Mouse (Mus musculus): ENCODE measurements around the gene Gm5901. TPM values are rescaled to one million over a fixed set of nuclear protein-coding genes. Genes with fewer than 3 reads are reported as not detected.

Gm5901 gene
- polyA plus RNA-seq, 1 experiment from 2014 or later: not detected

DNA sequence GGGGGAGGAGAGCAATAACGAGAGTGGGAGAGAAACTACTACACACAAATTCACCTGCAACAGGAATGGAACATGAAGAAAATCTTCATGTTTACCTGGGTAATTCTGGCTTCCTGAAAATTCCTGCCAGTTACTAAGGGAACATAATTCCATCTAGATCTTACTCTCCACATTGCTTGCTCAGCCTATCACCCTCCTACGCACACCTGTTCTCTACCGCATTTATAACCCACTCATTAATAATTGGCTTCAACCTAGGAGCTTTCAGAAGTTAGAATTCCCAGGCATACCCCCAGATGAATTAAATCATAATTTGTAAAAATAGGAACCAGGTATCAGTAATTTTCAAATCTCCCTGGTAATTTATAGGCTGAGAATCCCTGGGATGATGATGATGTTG is 862 bp upstream of the Gm5901 start:
- no peak overlapping the region for H3K9ac ChIP-seq
- no peaks in the 10 kb centered on the region for H3K27me3 ChIP-seq
- no peaks in the 10 kb centered on the region for H3K9me3 ChIP-seq
- peaks cover 58% of the 10 kb centered on the region for H3K36me3 ChIP-seq
- H3K4me2 ChIP-seq: no peak overlapping the region
- H3K4me3 ChIP-seq: no peak overlapping the region
- H3K4me1 ChIP-seq (replicated peaks): no peaks in the 10 kb centered on the region
- WGBS: 96% methylated on average over 3 of the region's 3 CpGs
- no peak for ATAC-seq (ENCODE audit: low read depth)
- H3K27ac ChIP-seq (replicated peaks): no peak overlapping the region

DNA sequence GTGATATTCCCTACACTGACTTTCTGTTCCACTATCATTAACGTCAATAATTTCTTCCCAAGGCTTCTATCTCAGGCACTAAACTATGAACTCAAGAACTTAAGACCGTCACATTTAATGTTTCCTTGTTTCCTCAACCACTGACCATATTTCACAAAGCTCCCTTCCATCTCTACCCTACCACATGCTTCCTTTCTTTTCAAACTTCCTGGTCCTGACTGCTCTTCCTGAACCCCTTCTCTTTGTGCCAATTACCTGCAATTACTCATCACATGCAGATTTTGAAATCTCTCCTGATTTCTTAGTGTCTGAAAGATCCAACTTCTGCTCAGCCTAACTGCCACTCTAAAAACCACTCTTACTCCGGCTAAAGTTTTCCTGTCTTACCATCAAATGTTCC is 5.5 kb downstream of the Gm5901 start:
- Histone ChIP-seq H3K4me3 (no peak overlapping the region), H3K27ac (replicated peaks) (no peak overlapping the region), H3K36me3 (peaks cover 86% of the 10 kb centered on the region), H3K4me2 (no peak overlapping the region), H3K9ac (no peak overlapping the region), H3K9me3 (no peaks in the 10 kb centered on the region), H3K27me3 (no peaks in the 10 kb centered on the region), H3K4me1 (replicated peaks) (no peaks in the 10 kb centered on the region)
- no peak for ATAC-seq (ENCODE audit: low read depth)
- WGBS: 95% methylated on average over 3 of the region's 3 CpGs

DNA sequence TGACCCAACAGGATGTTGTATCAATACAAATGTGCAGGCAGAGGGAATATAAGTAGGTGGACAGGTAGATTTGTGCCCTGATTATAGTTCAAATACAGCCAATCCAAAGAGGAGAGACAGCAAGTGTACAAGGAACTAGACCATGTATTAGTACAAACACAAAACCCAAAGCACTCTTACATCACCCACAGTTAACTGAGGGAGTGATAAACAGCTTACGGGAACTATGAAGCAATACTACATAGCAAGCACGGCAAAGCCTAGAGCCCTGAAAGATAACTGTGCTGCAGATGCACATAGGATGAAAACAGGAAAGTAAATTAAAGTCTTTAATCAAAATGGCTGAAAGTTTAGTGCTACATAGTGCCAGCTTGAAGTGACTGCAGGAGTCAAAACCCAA is 12.9 kb downstream of the Gm5901 start:
- no peak for ATAC-seq (ENCODE audit: low read depth)
- Histone ChIP-seq H3K9ac (no peak overlapping the region), H3K4me1 (replicated peaks) (no peaks in the 10 kb centered on the region), H3K4me3 (no peak overlapping the region), H3K27me3 (no peaks in the 10 kb centered on the region), H3K4me2 (no peak overlapping the region), H3K27ac (replicated peaks) (no peak overlapping the region), H3K36me3 (peaks cover 80% of the 10 kb centered on the region), H3K9me3 (no peaks in the 10 kb centered on the region)
- WGBS: 99% methylated on average over 2 of the region's 2 CpGs

DNA sequence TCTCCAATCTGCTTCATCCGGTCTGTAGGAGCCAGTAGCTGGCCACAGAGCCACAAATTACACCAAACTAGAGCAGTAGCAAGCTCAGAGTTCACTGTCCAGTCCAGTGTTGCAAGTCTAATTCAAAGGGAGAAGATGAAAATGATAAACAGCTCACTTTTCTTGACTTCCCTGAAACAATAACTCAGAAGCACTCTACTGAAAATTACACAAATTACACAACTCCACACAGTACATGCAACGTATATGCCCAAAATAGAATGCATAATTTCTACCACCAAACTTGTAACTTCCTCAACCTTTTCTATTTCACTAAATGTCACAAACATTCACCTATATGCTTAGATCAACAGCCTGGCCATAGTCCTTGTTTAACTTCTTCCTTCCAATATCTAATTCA is 15.4 kb downstream of the Gm5901 start:
- Histone ChIP-seq H3K4me3 (no peak overlapping the region), H3K9me3 (no peaks in the 10 kb centered on the region), H3K27ac (replicated peaks) (no peak overlapping the region), H3K27me3 (no peaks in the 10 kb centered on the region), H3K4me1 (replicated peaks) (0 out of 2 replicates have a peak, but pooled peaks cover 8% of the 10 kb centered on the region), H3K36me3 (peaks cover 55% of the 10 kb centered on the region), H3K4me2 (no peak overlapping the region), H3K9ac (no peak overlapping the region)
- ATAC-seq (ENCODE audit: low read depth): no peak
- WGBS: 99% methylated on average over 2 of the region's 2 CpGs

DNA sequence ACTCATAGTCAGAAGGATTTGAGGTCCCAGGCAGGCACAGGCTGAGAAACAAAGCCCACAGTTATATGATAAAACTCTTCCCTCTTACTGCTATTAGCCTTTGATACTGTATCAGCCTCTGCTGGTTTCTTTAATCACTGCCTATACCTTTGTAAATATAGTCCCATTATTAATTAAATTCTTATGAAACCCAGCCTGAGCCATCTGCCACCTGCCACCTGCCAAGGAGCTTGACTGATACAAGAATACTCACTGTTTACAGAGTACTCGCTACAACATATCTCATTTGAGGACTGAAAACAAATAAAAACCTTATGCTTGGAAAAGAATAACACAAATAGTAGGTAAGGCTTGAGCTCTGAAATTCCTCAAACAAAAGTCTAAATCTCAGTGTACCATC is 19.8 kb downstream of the Gm5901 start:
- Histone ChIP-seq H3K4me1 (replicated peaks) (peaks cover 28% of the 10 kb centered on the region), H3K27ac (replicated peaks) (no peak overlapping the region), H3K9me3 (no peaks in the 10 kb centered on the region), H3K36me3 (peaks cover 15% of the 10 kb centered on the region), H3K4me2 (no peak overlapping the region), H3K9ac (no peak overlapping the region), H3K27me3 (no peaks in the 10 kb centered on the region), H3K4me3 (no peak overlapping the region)
- WGBS: 80% methylated on average over 1 of the region's 1 CpGs
- ATAC-seq (ENCODE audit: low read depth): no peak

DNA sequence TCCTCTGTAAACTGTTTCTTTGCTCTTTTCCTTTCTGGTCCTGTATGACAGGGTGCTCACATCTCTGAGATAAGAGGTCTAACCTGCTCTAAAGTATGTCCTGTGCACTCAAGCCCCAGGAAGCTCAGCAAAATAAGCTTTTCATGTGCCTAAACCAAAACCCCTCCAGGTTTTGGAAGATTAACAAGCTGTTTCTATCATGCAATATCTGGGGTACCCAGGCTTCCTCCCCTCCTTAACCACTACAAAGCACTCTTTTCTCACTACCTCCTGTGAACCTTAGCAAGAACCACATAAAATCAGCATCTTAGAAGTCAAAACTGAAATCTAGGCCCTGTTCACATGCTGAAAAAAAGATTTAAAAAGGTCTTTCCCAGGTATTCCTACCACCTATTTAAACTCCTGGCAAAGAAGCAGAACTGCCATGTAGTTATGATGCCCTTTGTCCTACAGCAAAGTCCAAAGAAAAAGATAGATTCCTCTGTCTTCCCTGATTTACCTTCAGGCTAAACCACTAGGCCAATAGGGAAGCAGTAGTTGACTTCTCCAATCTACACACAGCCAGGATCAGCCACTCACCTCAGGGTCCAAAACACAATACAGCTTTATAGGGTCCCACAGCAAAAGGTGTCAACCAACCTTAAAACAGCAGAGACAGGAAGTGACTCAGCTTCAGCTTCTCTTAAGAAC is 20.4 kb downstream of the Gm5901 start:
- H3K4me1 ChIP-seq (replicated peaks): peaks cover 28% of the 10 kb centered on the region
- no peak for ATAC-seq (ENCODE audit: low read depth)
- H3K9me3 ChIP-seq: no peaks in the 10 kb centered on the region
- H3K4me3 ChIP-seq: no peak overlapping the region
- H3K36me3 ChIP-seq: peaks cover 9% of the 10 kb centered on the region; the same call in 1 of the 2 replicates
- no peak overlapping the region for H3K27ac ChIP-seq (replicated peaks)
- H3K4me2 ChIP-seq: no peak overlapping the region
- no peak overlapping the region for H3K9ac ChIP-seq
- H3K27me3 ChIP-seq: no peaks in the 10 kb centered on the region

DNA sequence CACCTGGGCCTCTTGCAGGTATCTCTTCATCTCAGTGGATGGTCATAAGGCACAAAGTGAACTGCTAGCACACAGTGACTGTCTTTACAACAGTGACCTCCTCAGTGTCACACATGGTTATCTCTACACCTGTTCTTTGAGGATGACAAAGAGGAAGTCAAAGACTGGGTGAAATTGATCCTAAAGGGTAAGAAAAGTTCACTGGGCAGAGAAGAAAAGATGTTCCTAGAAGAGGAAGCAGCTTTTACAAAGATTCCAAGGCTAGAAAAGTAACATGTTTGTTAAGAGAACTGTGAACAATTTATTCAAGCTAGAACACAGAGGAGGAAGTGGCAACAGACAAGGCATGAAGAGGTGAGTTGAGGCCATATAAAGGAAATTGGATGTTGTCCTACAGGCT is 21.3 kb downstream of the Gm5901 start:
- H3K4me1 ChIP-seq (replicated peaks): peaks cover 34% of the 10 kb centered on the region
- ATAC-seq (ENCODE audit: low read depth): no peak
- no peak overlapping the region for H3K9ac ChIP-seq
- H3K27me3 ChIP-seq: no peaks in the 10 kb centered on the region
- H3K4me2 ChIP-seq: no peak overlapping the region
- H3K36me3 ChIP-seq: peaks cover 9% of the 10 kb centered on the region; the same call in 1 of the 2 replicates
- H3K27ac ChIP-seq (replicated peaks): no peak overlapping the region
- H3K4me3 ChIP-seq: no peak overlapping the region
- H3K9me3 ChIP-seq: no peaks in the 10 kb centered on the region

DNA sequence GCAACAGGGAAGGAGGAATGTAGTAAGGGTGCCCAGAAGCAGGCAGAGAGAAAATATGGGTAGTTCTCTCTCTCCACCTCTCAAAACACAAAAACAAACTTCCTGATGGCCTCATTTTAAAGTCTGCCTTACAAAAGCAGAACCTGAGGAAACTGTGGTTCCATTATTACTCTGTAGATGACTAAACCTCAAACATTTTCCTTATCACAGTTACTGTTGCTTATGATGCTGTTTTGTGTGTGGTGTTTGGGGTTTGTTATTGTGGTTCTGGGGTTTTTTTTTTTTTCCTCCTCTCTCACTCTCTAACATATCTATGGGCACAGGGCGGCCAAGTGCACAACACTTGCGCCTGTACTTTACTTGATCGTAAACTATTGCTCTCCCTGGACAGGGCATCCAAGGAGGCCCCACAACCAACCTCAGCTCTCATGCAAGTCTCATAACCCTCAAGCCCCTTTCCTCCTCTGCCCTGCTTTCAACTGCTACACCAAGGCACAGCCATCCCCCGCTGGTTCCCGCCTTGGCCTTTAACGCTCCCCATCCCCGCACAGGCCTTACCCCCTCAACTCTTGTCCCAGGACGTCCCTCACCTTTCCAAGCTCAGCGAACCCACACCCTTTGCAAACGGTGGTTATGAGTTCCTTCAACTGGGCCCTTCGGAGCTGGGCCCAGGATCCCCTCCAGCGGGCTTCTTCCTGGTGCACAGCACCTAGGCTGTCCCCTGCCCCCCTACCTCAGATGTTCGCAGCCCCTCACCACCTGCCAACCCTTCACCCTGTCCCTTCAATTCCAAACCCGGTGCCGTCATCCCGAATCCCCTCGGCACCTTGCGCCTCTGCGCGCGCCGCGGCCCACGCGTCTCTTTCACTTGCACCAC is 24.5 kb downstream of the Gm5901 start:
- H3K9me3 ChIP-seq: no peaks in the 10 kb centered on the region
- peaks cover 32% of the 10 kb centered on the region for H3K4me1 ChIP-seq (replicated peaks)
- H3K4me2 ChIP-seq: peak overlapping the region; percentile 92
- no peaks in the 10 kb centered on the region; the same call in 1 of the 2 replicates for H3K36me3 ChIP-seq
- ATAC-seq (ENCODE audit: low read depth): peak; percentile 59
- peak overlapping the region; percentile 72 for H3K4me3 ChIP-seq
- H3K9ac ChIP-seq: peak overlapping the region; percentile 91
- WGBS: 1% methylated on average over 25 of the region's 25 CpGs
- peak overlapping the region; percentile 61 for H3K27ac ChIP-seq (replicated peaks)
- no peaks in the 10 kb centered on the region for H3K27me3 ChIP-seq

DNA sequence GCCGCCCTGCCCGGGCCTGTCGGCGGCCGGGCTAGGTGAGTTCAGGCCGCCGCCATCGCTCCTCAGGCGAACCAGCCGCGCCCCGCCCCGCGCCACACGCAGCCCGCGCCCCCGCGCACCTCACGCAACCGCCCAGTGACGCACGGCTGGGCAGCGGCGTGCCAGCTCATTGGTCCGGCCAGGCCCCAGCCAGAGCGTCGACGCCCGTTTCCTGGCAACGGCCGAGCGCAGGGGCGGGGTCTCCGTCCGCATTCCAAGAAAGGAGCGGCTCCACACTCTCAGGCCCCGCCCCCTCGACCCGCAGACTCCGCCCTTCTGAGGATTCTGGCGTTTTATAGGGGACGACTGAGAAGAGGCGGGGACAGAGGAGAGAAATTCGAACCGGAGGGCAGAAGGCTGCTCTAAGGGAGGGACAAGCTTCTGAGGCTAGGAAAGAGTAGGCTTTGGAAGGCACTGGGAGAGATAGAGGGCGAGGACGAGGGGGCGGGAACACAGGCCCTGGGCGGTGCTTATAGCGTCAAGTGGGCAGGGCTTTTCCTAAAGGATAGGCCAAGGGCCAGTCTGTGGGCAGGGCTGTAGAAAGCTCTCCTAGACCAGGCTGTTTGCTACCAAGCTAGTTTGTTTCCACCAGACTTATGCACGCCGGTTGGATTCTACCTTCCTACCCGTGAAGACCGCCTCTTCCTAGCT is 25.2 kb downstream of the Gm5901 start, which contains the start of gene Fam160a2:
Fam160a2 (minus strand) TSS at position 120 of the 690 bp plus-strand sequence.
- peaks cover 28% of the 10 kb centered on the region for H3K4me1 ChIP-seq (replicated peaks)
- H3K27me3 ChIP-seq: no peaks in the 10 kb centered on the region
- peak within 1 kb of the TSS; percentile 91 for H3K9ac ChIP-seq
- peak within 1 kb of the TSS; percentile 92 for H3K4me2 ChIP-seq
- H3K4me3 ChIP-seq: peak within 1 kb of the TSS; percentile 72
- H3K9me3 ChIP-seq: no peaks in the 10 kb centered on the region
- H3K36me3 ChIP-seq: no peaks in the 10 kb centered on the region; the same call in 1 of the 2 replicates
- peak within 1 kb of the TSS; percentile 87 for H3K27ac ChIP-seq (replicated peaks)
- peak; percentile 99 for ATAC-seq (ENCODE audit: low read depth)
- under 1% methylated on average over 52 of the region's 55 CpGs for whole genome bisulfite sequencing

DNA sequence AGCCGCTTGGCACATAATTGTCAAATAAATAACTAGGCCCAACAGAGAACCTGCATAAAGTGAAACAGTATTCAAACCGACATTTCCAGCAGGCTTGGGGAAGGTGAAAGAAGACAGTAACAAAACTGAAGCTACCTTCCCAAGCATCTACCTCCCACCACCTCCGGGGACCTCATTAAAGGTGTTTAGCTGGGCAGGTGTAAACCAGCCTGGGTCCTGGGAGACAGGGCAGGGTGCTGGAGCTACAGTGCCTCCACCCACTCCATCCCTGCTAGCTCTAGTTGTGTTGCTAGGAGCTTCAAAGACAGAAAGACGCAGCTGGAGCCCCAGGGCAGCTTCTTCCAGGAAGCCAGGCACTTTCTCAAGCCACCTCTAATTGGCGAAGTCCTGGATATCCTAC is 29.4 kb downstream of the Gm5901 start, which contains the start of gene Cnga4:
Cnga4 (plus strand) TSS at position 301 of the 400 bp plus-strand sequence.
- H3K4me3 ChIP-seq: no peak within 1 kb of the TSS
- peaks cover 11% of the 10 kb centered on the region for H3K4me1 ChIP-seq (replicated peaks)
- H3K36me3 ChIP-seq: no peaks in the 10 kb centered on the region
- no peak within 1 kb of the TSS for H3K27ac ChIP-seq (replicated peaks)
- H3K9ac ChIP-seq: no peak within 1 kb of the TSS
- H3K4me2 ChIP-seq: no peak within 1 kb of the TSS
- no peaks in the 10 kb centered on the region for H3K27me3 ChIP-seq
- no peak for ATAC-seq (ENCODE audit: low read depth)
- H3K9me3 ChIP-seq: no peaks in the 10 kb centered on the region
- 78% methylated on average over 5 of the region's 5 CpGs for WGBS

DNA sequence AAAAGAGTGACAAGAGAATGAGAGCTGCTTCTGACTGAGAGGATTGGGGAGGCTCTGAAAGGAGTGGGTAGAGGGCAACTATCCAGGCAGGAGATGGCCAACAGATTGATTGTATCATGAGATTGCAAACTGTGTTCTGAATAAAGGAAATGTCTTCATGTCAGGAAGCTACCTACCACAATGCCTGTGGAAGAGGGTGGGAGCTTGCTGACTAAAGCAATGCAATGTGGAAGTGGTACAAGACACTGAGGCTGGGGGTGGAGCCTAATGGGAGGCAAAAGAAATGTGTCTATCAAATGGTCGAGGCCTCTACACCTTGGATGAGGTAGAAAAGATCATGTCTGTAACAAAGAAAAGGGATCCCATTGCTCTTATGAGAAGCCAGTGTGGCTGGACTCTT is 31.5 kb downstream of the Gm5901 start:
- no peak overlapping the region for H3K4me2 ChIP-seq
- 77% methylated on average over 1 of the region's 1 CpGs for WGBS
- no peak overlapping the region for H3K4me3 ChIP-seq
- no peak for ATAC-seq (ENCODE audit: low read depth)
- no peaks in the 10 kb centered on the region for H3K9me3 ChIP-seq
- no peaks in the 10 kb centered on the region for H3K27me3 ChIP-seq
- no peak overlapping the region for H3K9ac ChIP-seq
- H3K27ac ChIP-seq (replicated peaks): no peak overlapping the region
- no peaks in the 10 kb centered on the region for H3K36me3 ChIP-seq
- no peaks in the 10 kb centered on the region for H3K4me1 ChIP-seq (replicated peaks)

Data from neural tube, embryonic 13.5 days (tissue).